Mouse (Mus musculus) forebrain, embryonic 14.5 days (tissue): Measurements from ENCODE around the gene Proca1. TPM values are rescaled to one million over a fixed set of nuclear protein-coding genes. Genes with fewer than 3 reads are reported as not detected.

Source experiments
- ATAC-seq: fragments of 200-750 bp; cut with Nextera tagmentation; 2 replicates; pipeline ENCODE4 v1.8.0; 2017; ENCODE audit warnings: mild to moderate bottlenecking, moderate library complexity
- DNase-seq: peaks from one replicate; pipeline ENCODE4 v3.0.0-alpha.2; 2015; ENCODE audit warnings: low spot score
- H3K27ac ChIP-seq: fragments of 300-500 bp; sonication (generic); 2 replicates; pipeline ENCODE4 v1.5.1; 2014; ENCODE audit warnings: low read depth, mild to moderate bottlenecking, control low read depth, low read length, moderate library complexity
- H3K27me3 ChIP-seq: fragments of 300-500 bp; sonication (generic); replicated peaks from 2 replicates; pipeline ENCODE4 v1.6.1; 2014; ENCODE audit warnings: low read length, control low read depth, mixed read lengths; ENCODE audit not compliant: control insufficient read depth, insufficient read depth
- H3K36me3 ChIP-seq: fragments of 300-500 bp; sonication (generic); 2 replicates; pipeline ENCODE4 v1.6.1; 2014; ENCODE audit warnings: low read length, control low read depth; ENCODE audit not compliant: control insufficient read depth, insufficient read depth
- H3K4me1 ChIP-seq: fragments of 300-500 bp; sonication (generic); 2 replicates; pipeline ENCODE4 v1.6.1; 2014; ENCODE audit warnings: antibody characterized with exemption, low read length, control low read depth; ENCODE audit not compliant: control insufficient read depth, insufficient read depth
- H3K4me2 ChIP-seq: fragments of 300-500 bp; sonication (generic); 2 replicates; pipeline ENCODE4 v1.6.1; 2014; ENCODE audit warnings: mild to moderate bottlenecking, control low read depth, low read length
- H3K4me3 ChIP-seq: fragments of 300-500 bp; sonication (generic); 2 replicates; pipeline ENCODE4 v1.5.1; 2014; ENCODE audit warnings: low read depth, low read length, control low read depth
- H3K9ac ChIP-seq: fragments of 300-500 bp; sonication (generic); 2 replicates; pipeline ENCODE4 v1.6.1; 2014; ENCODE audit warnings: mild to moderate bottlenecking, low read length, control low read depth, moderate library complexity
- H3K9me3 ChIP-seq: fragments of 300-500 bp; sonication (generic); replicated peaks from 2 replicates; pipeline ENCODE4 v1.6.1; 2016; ENCODE audit warnings: low read length, control low read depth, mixed read lengths; ENCODE audit not compliant: control insufficient read depth
- WGBS: fragments of 180-500 bp; shearing (Covaris S2); extraction: QIAGEN DNeasy Blood & Tissue Kit; methylation state at CpG from one replicate; pipeline ENCODE4 v1.1.7; 2014; 5-methylcytosine and 5-hydroxymethylcytosine counted together
- polyA plus RNA-seq: library from polyadenylated mRNA; unstranded; fragments of >200 nt; fragmentation: Nextera tagmentation; extraction: Ambion mirVana; gene quantifications from 2 replicates; pipeline ENCODE4 v1.2.1, GENCODE M21; 2014

Proca1 gene
- polyA plus RNA-seq, 1 experiment from 2014 or later: 0.55 TPM

DNA sequence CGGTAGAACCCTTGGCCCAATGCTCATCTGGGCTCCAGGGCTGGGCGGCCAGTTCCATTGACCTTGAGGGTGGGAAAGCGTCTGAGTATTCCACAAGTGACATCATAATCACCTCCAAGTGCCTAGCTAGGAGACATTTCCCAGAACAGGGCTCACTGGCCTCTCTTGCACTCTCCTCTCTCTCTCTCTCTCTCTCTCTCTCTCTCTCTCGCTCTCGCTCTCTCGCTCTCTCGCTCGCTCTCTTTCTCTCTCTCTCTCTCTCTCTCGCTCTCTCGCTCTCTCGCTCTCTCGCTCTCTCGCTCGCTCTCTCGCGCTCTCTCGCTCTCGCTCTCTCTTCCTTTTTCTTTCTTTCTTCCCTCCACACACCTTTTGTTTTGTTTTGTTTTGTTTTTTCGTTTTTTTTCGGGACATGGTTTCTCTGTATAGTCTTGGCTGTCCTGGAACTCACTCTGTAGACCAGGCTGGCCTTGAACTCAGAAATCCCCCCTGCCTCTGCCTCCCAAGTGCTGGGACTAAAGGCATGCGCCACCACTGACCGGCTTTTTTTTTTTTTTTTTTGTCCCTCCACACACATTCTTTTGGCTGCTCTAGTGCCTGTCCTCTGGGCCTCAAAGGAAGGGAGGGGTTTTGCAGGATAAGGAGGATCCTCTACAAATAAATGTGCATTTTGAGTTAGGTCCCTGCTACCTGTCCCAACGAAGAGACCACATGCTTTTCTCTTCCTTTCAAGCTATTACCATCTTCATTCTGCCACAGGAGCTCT, 2.1 kb downstream of the Proca1 start:
- no peak overlapping the region for H3K9ac ChIP-seq
- H3K4me2 ChIP-seq: peak overlapping the region; percentile 47
- H3K27ac ChIP-seq: no peak overlapping the region
- H3K9me3 ChIP-seq: no peaks in the 10 kb centered on the region
- no peak for ATAC-seq
- H3K27me3 ChIP-seq: no peaks in the 10 kb centered on the region
- WGBS: 62% methylated on average over 23 of the region's 23 CpGs
- peaks cover 3% of the 10 kb centered on the region for H3K4me1 ChIP-seq
- no peak for DNase-seq
- H3K4me3 ChIP-seq: peak overlapping the region; percentile 28
- H3K36me3 ChIP-seq: peaks cover 29% of the 10 kb centered on the region

DNA sequence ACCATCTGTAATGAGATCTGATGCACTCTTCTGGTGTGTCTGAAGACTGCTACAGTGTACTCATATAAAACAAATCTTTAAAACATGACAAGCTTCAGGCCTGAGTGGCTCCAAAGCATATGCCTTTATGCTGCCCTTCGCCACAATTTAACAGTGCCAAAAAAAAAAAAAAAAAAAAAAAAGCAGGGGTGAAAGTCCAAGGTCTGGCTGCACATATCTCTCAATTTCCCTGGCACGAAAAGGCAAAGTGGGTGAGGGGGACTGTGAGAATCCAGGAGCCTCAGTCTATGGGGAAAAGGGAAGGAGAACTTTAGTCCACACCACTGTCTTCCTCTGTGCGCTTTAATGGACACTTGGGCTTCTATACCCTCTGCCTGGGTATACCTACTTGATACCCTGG, 9.2 kb downstream of the Proca1 start:
- WGBS: 97% methylated on average over 3 of the region's 3 CpGs
- Histone ChIP-seq H3K27me3 (no peaks in the 10 kb centered on the region), H3K9me3 (no peaks in the 10 kb centered on the region), H3K4me2 (no peak overlapping the region), H3K4me1 (no peaks in the 10 kb centered on the region), H3K27ac (no peak overlapping the region), H3K36me3 (peaks cover 40% of the 10 kb centered on the region), H3K4me3 (no peak overlapping the region), H3K9ac (no peak overlapping the region)
- ATAC-seq: no peak
- DNase-seq: no peak

DNA sequence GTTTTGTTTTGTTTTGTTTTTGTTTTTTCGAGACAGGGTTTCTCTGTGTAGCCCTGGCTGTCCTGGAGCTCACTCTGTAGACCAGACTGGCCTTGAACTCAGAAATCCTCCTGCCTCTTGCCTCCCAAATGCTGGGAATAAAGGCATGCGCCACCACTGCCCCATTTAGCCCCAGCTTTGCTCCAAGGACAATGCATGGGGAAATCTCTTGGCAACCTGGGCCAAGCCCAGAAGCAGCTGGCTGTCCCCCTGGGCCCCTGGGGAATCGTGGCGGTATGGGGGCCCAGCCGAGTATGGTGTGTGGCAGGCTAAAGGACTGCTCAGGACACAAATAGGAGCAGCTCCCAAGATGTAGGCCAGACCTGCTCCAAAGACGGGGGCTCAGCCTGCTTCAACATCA, 11.1 kb downstream of the Proca1 start:
- Histone ChIP-seq H3K9me3 (no peaks in the 10 kb centered on the region), H3K9ac (no peak overlapping the region), H3K4me1 (no peaks in the 10 kb centered on the region), H3K4me2 (no peak overlapping the region), H3K36me3 (peaks cover 60% of the 10 kb centered on the region), H3K27ac (no peak overlapping the region), H3K4me3 (no peak overlapping the region), H3K27me3 (no peaks in the 10 kb centered on the region)
- 79% methylated on average over 6 of the region's 6 CpGs for WGBS
- DNase-seq: no peak
- ATAC-seq: no peak

DNA sequence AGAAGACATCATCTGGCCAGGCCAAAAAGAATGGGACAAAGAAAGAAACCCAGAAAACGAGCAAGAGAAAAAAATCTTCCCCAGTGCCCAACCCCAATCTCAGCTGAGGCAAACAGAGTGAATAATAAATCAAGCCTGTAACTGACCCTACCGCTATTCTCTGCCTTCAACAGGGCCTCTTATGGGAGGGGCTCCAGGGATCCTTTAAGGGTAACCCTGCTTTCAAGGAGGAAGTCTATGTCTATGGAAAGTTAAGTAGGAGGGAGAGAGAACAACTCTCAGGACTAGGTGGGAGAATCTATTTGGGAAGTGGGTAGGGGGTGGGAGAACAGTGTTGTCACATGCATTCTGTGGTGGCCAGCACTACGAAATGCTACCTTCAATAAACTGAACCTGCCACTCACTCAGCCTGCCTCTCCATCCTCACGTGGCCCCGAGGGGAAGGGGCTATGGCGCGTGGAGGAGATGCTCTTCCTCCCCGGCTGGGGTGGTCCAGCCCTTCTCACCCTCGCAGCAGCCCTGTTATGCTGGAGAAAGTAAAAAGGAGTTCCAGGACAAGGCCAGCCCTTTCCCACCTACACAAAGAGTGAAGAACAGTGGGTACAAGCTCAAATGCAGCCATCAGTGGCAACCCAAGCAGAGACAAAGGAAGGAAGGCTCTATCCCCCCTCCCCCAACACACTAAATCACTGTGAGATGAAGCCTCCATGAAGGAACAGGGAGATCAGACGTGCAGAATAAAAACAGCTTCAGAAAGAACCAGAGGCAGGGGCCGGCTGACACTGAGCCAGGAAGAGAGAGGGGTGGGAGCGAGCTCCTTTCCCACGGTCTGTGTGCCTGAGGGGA, 12.4 kb downstream of the Proca1 start:
- no peak overlapping the region for H3K9ac ChIP-seq
- no peak for ATAC-seq

DNA sequence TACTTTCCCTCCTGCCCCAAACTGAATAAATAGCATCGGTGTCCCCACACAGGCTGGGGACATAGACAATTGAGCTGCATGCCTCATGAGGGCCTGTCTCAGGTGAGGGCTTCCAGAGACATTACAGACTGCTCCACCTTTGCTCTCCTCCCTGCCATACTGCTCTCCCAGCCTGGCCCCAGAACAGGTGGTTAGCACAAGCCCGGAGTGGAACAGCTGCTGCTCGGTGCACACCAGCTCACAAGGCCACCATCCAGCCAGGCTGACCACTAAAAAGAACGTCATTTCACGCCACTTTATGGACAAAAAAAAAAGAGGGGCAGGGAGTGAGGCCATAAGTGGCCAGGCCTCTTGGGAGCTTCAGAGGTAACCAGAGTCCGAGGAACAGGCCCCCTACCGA, 14.0 kb downstream of the Proca1 start:
- no peak for ATAC-seq
- Histone ChIP-seq H3K9ac (no peak overlapping the region), H3K4me3 (no peak overlapping the region), H3K27ac (no peak overlapping the region), H3K27me3 (no peaks in the 10 kb centered on the region), H3K36me3 (peaks cover 89% of the 10 kb centered on the region), H3K4me2 (no peak overlapping the region), H3K4me1 (no peaks in the 10 kb centered on the region), H3K9me3 (no peaks in the 10 kb centered on the region)
- DNase-seq: no peak
- 91% methylated on average over 7 of the region's 7 CpGs for WGBS

More for the DNA sequence above, 12.4 kb downstream of the Proca1 start:
- Histone ChIP-seq H3K36me3 (peaks cover 73% of the 10 kb centered on the region), H3K27me3 (no peaks in the 10 kb centered on the region), H3K4me3 (no peak overlapping the region), H3K27ac (peak overlapping the region; percentile 48; the same call in 1 of the 2 replicates), H3K4me1 (no peaks in the 10 kb centered on the region), H3K4me2 (no peak overlapping the region), H3K9me3 (no peaks in the 10 kb centered on the region)
- WGBS: 62% methylated on average over 13 of the region's 13 CpGs
- DNase-seq: no peak

DNA sequence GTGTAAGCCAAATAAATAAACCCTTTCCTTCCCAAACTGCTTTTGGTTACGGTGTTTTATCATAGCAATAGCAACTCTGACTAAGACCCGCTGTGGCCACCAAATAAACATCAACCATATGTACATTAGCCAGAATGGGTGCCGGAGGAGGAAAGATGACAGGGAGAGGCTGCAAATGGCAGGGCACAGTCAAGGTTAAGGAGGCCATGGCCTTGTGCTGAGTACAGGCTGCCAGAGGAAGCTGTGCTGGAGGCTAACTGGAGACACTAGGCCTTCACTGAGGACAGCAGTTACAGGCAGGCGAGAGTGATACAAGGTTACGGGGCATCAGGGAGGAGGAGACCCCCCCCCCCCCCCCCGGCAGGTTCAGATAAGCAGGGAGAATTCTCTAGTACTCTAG, 16.7 kb downstream of the Proca1 start:
- ATAC-seq (no peak), DNase-seq (no peak)
- peaks cover 100% of the 10 kb centered on the region for H3K36me3 ChIP-seq

DNA sequence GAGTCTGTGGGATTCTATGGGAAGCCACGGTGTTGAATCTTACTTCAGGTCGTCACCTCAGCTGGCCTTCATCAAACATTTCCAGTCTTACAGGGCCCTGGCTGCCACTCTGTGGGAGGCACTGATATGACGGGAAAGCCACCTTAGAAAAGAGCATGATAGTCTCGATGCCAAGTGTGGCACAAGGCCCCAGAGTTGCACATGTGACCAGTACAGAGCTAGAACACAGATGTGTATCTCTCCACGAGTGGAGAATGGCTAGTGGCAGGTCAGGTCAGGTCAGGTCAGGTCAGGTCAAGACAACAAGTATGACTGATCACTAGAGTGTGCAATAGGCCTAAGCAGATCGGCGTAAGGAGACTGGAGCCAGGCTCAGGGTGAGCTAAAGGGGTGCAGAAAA, 17.4 kb downstream of the Proca1 start:
- WGBS: 93% methylated on average over 7 of the region's 7 CpGs
- Histone ChIP-seq H3K4me2 (no peak overlapping the region), H3K9me3 (no peaks in the 10 kb centered on the region)

More for the DNA sequence above, 16.7 kb downstream of the Proca1 start:
- no peaks in the 10 kb centered on the region for H3K9me3 ChIP-seq
- WGBS: 92% methylated on average over 6 of the region's 6 CpGs
- H3K27me3 ChIP-seq: no peaks in the 10 kb centered on the region
- H3K27ac ChIP-seq: no peak overlapping the region
- H3K4me2 ChIP-seq: no peak overlapping the region
- H3K4me3 ChIP-seq: no peak overlapping the region
- H3K4me1 ChIP-seq: no peaks in the 10 kb centered on the region
- H3K9ac ChIP-seq: no peak overlapping the region

DNA sequence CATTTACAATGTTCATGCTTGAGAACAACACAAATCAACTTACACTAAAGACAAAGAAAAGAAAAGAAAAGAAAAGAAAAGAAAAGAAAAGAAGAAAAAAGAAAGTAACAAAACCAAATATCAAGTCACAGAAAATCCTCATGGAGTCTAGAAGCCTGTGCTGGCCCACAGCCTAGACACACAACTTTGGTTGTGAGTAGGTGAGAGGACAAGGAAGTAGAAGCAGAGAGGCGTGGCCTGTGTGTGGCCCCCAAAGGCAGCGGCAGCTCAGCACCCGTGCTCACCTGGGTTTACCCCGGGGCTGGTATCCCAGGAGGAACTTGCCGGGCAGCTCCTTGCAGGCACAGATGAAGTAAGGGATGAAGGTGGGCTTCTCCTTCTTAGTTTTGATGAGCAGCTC, 18.3 kb downstream of the Proca1 start:
- no peaks in the 10 kb centered on the region for H3K4me1 ChIP-seq
- no peak overlapping the region for H3K9ac ChIP-seq
- no peak overlapping the region for H3K27ac ChIP-seq
- H3K4me2 ChIP-seq: no peak overlapping the region
- H3K36me3 ChIP-seq: peaks cover 99% of the 10 kb centered on the region
- DNase-seq: no peak
- WGBS: 93% methylated on average over 5 of the region's 5 CpGs
- no peaks in the 10 kb centered on the region for H3K9me3 ChIP-seq
- ATAC-seq: no peak
- no peaks in the 10 kb centered on the region for H3K27me3 ChIP-seq
- H3K4me3 ChIP-seq: no peak overlapping the region

More for the DNA sequence above, 17.4 kb downstream of the Proca1 start:
- no peak for DNase-seq
- Histone ChIP-seq H3K36me3 (peaks cover 99% of the 10 kb centered on the region), H3K4me1 (no peaks in the 10 kb centered on the region), H3K27me3 (no peaks in the 10 kb centered on the region), H3K9ac (no peak overlapping the region), H3K27ac (no peak overlapping the region), H3K4me3 (no peak overlapping the region)
- no peak for ATAC-seq
